Mouse (Mus musculus): ENCODE results near the gene Lamb1.
A peak's percentile ranks its signal among the peaks of the same experiment; 100 is the strongest.

Lamb1 gene

GRCm38 (mm10) chr12:31265005-31265721, at the start of gene Lamb1:
Gene Lamb1 (plus strand): TSS chr12:31265234.
- DNase-seq, result peak; percentile 40 to 63

- no peak for DNase-seq
These were observed 47.8 kb upstream of the Lamb1 start for GRCm38 (mm10) chr12:31217232-31217631.

- no peak for DNase-seq
These were observed 46.3 kb upstream of the Lamb1 start for GRCm38 (mm10) chr12:31218774-31219173.

GRCm38 (mm10) chr12:31221522-31221921, 43.5 kb upstream of the Lamb1 start:
- no peak for DNase-seq

GRCm38 (mm10) chr12:31222282-31222681, 42.8 kb upstream of the Lamb1 start:
- DNase-seq, result no peak

- DNase-seq, result no peak
These were observed 42.3 kb upstream of the Lamb1 start for GRCm38 (mm10) chr12:31222741-31223140.

GRCm38 (mm10) chr12:31225451-31225850, 39.6 kb upstream of the Lamb1 start:
- DNase-seq, result no peak

- DNase-seq, result no peak
These were observed 37.9 kb upstream of the Lamb1 start for GRCm38 (mm10) chr12:31227167-31227566.

GRCm38 (mm10) chr12:31228878-31229277, 36.2 kb upstream of the Lamb1 start:
- no peak for DNase-seq

GRCm38 (mm10) chr12:31232635-31233034, 32.4 kb upstream of the Lamb1 start:
- no peak for DNase-seq

- DNase-seq, result no peak
These were observed 30.0 kb upstream of the Lamb1 start for GRCm38 (mm10) chr12:31235018-31235417.

GRCm38 (mm10) chr12:31236861-31237595, 28.0 kb upstream of the Lamb1 start:
- DNase-seq, result no peak

GRCm38 (mm10) chr12:31239031-31239583, 25.9 kb upstream of the Lamb1 start:
- DNase-seq, result no peak

GRCm38 (mm10) chr12:31239798-31240197, 25.2 kb upstream of the Lamb1 start:
- no peak for DNase-seq

GRCm38 (mm10) chr12:31240470-31240869, 24.6 kb upstream of the Lamb1 start, which contains the start of gene Gm6993:
Gene Gm6993 (plus strand): TSS chr12:31240770.
- DNase-seq, result no peak

- DNase-seq, result no peak
These were observed 23.3 kb upstream of the Lamb1 start for GRCm38 (mm10) chr12:31241595-31242342.

GRCm38 (mm10) chr12:31244001-31244400, 21.0 kb upstream of the Lamb1 start:
- DNase-seq, result no peak

- no peak for DNase-seq
These were observed 20.3 kb upstream of the Lamb1 start for GRCm38 (mm10) chr12:31244691-31245090.

- DNase-seq, result no peak
These were observed 18.9 kb upstream of the Lamb1 start for GRCm38 (mm10) chr12:31246153-31246552.

GRCm38 (mm10) chr12:31246615-31247014, 18.4 kb upstream of the Lamb1 start:
- DNase-seq, result no peak

GRCm38 (mm10) chr12:31248165-31248564, 16.9 kb upstream of the Lamb1 start:
- DNase-seq, result no peak

- DNase-seq, result no peak
These were observed 16.4 kb upstream of the Lamb1 start for GRCm38 (mm10) chr12:31248681-31249080.

GRCm38 (mm10) chr12:31252259-31252658, 12.8 kb upstream of the Lamb1 start:
- DNase-seq, result no peak

Measured in lung, adult 18-20 months (tissue).